Comparison of ENCODE assay signal across 17 mouse cellular contexts in genomic region chr7:36848279-36848678, GRCm38 (mm10).
"Had no signal": no experiment of that assay in that cellular context is flagged by ENCODE, and none has a peak within 500 bp of the region (broad histone marks: within the 10 kb centered on the region; RNA-seq: fewer than 3 reads in every experiment).

No protein-coding gene starts in this region.

- H3K9ac ChIP-seq: liver, embryonic 15.5 days; liver, postnatal 0 days; lung, embryonic 15.5 days; midbrain, embryonic 13.5 days; midbrain, embryonic 15.5 days; neural tube, embryonic 12.5 days; stomach, embryonic 15.5 days had no signal

- H3K4me1 ChIP-seq: liver, embryonic 15.5 days; lung, embryonic 15.5 days; megakaryocyte, embryonic 14.5 days; midbrain, embryonic 15.5 days; stomach, embryonic 15.5 days had no signal

- H3K27me3 ChIP-seq: liver, embryonic 15.5 days; lung, embryonic 15.5 days; megakaryocyte, embryonic 14.5 days; midbrain, embryonic 13.5 days; midbrain, embryonic 15.5 days; neural tube, embryonic 12.5 days; stomach, embryonic 15.5 days had no signal

- H3K27ac ChIP-seq: liver, embryonic 15.5 days; lung, embryonic 15.5 days; macrophage; midbrain, embryonic 13.5 days; midbrain, embryonic 15.5 days; neural tube, embryonic 12.5 days; stomach, embryonic 15.5 days; stomach, postnatal 0 days had no signal

- DNase-seq: liver, postnatal 0 days; lung, adult 2 months; lung, postnatal 14 days; lung, postnatal 36 days; right cerebral cortex, postnatal 14 days; thymus, adult 2 months; thymus, postnatal 25 days; thymus, postnatal 4 days had no signal

- H3K4me3 ChIP-seq: liver, embryonic 15.5 days; lung, embryonic 15.5 days; megakaryocyte, embryonic 14.5 days; midbrain, embryonic 13.5 days; midbrain, embryonic 15.5 days; neural tube, embryonic 12.5 days; stomach, embryonic 15.5 days had no signal

- H3K36me3 ChIP-seq: liver, embryonic 15.5 days; lung, embryonic 15.5 days; midbrain, embryonic 13.5 days; midbrain, embryonic 15.5 days; neural tube, embryonic 12.5 days; stomach, embryonic 15.5 days had no signal
